Mouse (Mus musculus): ENCODE measurements around the gene Brd1. TPM values are rescaled to one million over a fixed set of nuclear protein-coding genes. Genes with fewer than 3 reads are reported as not detected.

Brd1 gene
- total and polyA plus RNA-seq, 2 experiments from 2014 or later = 9.9 to 36.8 TPM

GRCm38 (mm10) chr15:88665846-88666245, 68.2 kb downstream of the Brd1 start:
- TF ChIP-seq EP300 (IDR thresholded peaks at IDR 0.05; ENCODE audit: low read depth) (no peak), CTCF (IDR thresholded peaks at IDR 0.05; ENCODE audit: low read depth) (no peak)
- DNase-seq (ENCODE audit: low spot score) (no peak), ATAC-seq (ENCODE audit: insufficient read depth, low read depth) (no peak)
- no peak overlapping the region for H3K27ac ChIP-seq (ENCODE audit: low read depth)
- H3K27me3 ChIP-seq (ENCODE audit: control insufficient read depth, insufficient read depth, low read length) = peaks cover 11% of the 10 kb centered on the region; the same call in 1 of the 2 replicates
- H3K4me1 ChIP-seq (ENCODE audit: control insufficient read depth, insufficient read depth) = no peaks in the 10 kb centered on the region
- no peaks in the 10 kb centered on the region for H3K36me3 ChIP-seq (replicated peaks; ENCODE audit: control insufficient read depth, insufficient read depth, low read length)
- no peak overlapping the region for H3K9ac ChIP-seq (replicated peaks; ENCODE audit: low read depth, low read length)
- H3K4me2 ChIP-seq (ENCODE audit: low read depth, low read length) = no peak overlapping the region
- no peaks in the 10 kb centered on the region for H3K9me3 ChIP-seq (replicated peaks; ENCODE audit: control insufficient read depth, low read length)
- WGBS = 76% methylated on average over 4 of the region's 4 CpGs
- H3K4me3 ChIP-seq (ENCODE audit: low read depth, low read length) = no peak overlapping the region

GRCm38 (mm10) chr15:88663041-88663440, 71.0 kb downstream of the Brd1 start:
- WGBS = 33% methylated on average over 11 of the region's 11 CpGs
- Histone ChIP-seq H3K4me1 (ENCODE audit: control insufficient read depth, insufficient read depth) (no peaks in the 10 kb centered on the region), H3K27me3 (ENCODE audit: control insufficient read depth, insufficient read depth, low read length) (peaks cover 11% of the 10 kb centered on the region; the same call in 1 of the 2 replicates), H3K4me3 (ENCODE audit: low read depth, low read length) (no peak overlapping the region), H3K9ac (replicated peaks; ENCODE audit: low read depth, low read length) (no peak overlapping the region), H3K27ac (ENCODE audit: low read depth) (no peak overlapping the region), H3K9me3 (replicated peaks; ENCODE audit: control insufficient read depth, low read length) (no peaks in the 10 kb centered on the region), H3K36me3 (replicated peaks; ENCODE audit: control insufficient read depth, insufficient read depth, low read length) (no peaks in the 10 kb centered on the region), H3K4me2 (ENCODE audit: low read depth, low read length) (no peak overlapping the region)
- TF ChIP-seq CTCF (IDR thresholded peaks at IDR 0.05; ENCODE audit: low read depth) (no peak), EP300 (IDR thresholded peaks at IDR 0.05; ENCODE audit: low read depth) (no peak)
- no peak for DNase-seq (ENCODE audit: low spot score)
- no peak for ATAC-seq (ENCODE audit: insufficient read depth, low read depth)

GRCm38 (mm10) chr15:88662111-88662850, 71.8 kb downstream of the Brd1 start:
- Histone ChIP-seq H3K4me2 (ENCODE audit: low read depth, low read length) (peak overlapping the region; percentile 46), H3K27ac (ENCODE audit: low read depth) (no peak overlapping the region), H3K9me3 (replicated peaks; ENCODE audit: control insufficient read depth, low read length) (no peaks in the 10 kb centered on the region), H3K4me3 (ENCODE audit: low read depth, low read length) (0 out of 2 replicates have a peak overlapping the region, but pooled peaks have one; percentile 18), H3K4me1 (ENCODE audit: control insufficient read depth, insufficient read depth) (no peaks in the 10 kb centered on the region), H3K9ac (replicated peaks; ENCODE audit: low read depth, low read length) (no peak overlapping the region), H3K36me3 (replicated peaks; ENCODE audit: control insufficient read depth, insufficient read depth, low read length) (no peaks in the 10 kb centered on the region), H3K27me3 (ENCODE audit: control insufficient read depth, insufficient read depth, low read length) (peaks cover 11% of the 10 kb centered on the region; the same call in 1 of the 2 replicates)
- TF ChIP-seq CTCF (IDR thresholded peaks at IDR 0.05; ENCODE audit: low read depth) = peak; percentile 63
- no peak for TF ChIP-seq EP300 (IDR thresholded peaks at IDR 0.05; ENCODE audit: low read depth)
- no peak for ATAC-seq (ENCODE audit: insufficient read depth, low read depth)
- DNase-seq (ENCODE audit: low spot score) = no peak
- 8% methylated on average over 22 of the region's 22 CpGs for WGBS

- Histone ChIP-seq H3K4me2 (ENCODE audit: low read depth, low read length) (peak overlapping the region; percentile 46), H3K9me3 (replicated peaks; ENCODE audit: control insufficient read depth, low read length) (no peaks in the 10 kb centered on the region), H3K4me1 (ENCODE audit: control insufficient read depth, insufficient read depth) (no peaks in the 10 kb centered on the region), H3K4me3 (ENCODE audit: low read depth, low read length) (no peak overlapping the region), H3K9ac (replicated peaks; ENCODE audit: low read depth, low read length) (no peak overlapping the region), H3K36me3 (replicated peaks; ENCODE audit: control insufficient read depth, insufficient read depth, low read length) (no peaks in the 10 kb centered on the region), H3K27ac (ENCODE audit: low read depth) (no peak overlapping the region), H3K27me3 (ENCODE audit: control insufficient read depth, insufficient read depth, low read length) (peaks cover 11% of the 10 kb centered on the region; the same call in 1 of the 2 replicates)
- ATAC-seq (ENCODE audit: insufficient read depth, low read depth) (no peak), DNase-seq (ENCODE audit: low spot score) (no peak)
- WGBS = 45% methylated on average over 3 of the region's 3 CpGs
- TF ChIP-seq EP300 (IDR thresholded peaks at IDR 0.05; ENCODE audit: low read depth) = no peak
- no peak for TF ChIP-seq CTCF (IDR thresholded peaks at IDR 0.05; ENCODE audit: low read depth)
Measured at GRCm38 (mm10) chr15:88661654-88662053, 72.4 kb downstream of the Brd1 start.

DNA sequence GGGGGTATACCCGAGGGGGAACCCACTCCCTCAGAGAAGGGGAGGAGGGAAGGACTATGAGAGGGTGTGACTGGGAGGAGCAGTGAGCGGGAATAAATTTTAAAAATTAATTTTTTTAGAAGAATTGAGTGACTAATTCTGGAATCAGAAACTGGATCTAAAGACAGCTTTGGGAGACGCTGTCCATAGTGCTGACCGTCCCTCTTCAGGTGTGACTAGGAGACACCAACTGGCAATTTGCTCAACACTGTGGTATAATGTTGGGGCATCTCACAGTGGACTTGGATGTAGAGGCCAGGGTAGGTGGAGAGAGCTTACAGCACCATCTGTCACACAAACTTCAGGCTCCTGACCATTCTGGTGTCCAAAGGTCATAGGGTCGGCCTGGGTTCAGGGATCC, 82.0 kb downstream of the Brd1 start:
- Histone ChIP-seq H3K9me3 (replicated peaks; ENCODE audit: control insufficient read depth, low read length) (no peaks in the 10 kb centered on the region), H3K36me3 (replicated peaks; ENCODE audit: control insufficient read depth, insufficient read depth, low read length) (no peaks in the 10 kb centered on the region), H3K27me3 (ENCODE audit: control insufficient read depth, insufficient read depth, low read length) (peaks cover 7% of the 10 kb centered on the region; the same call in 1 of the 2 replicates), H3K27ac (ENCODE audit: low read depth) (no peak overlapping the region), H3K4me3 (ENCODE audit: low read depth, low read length) (no peak overlapping the region), H3K9ac (replicated peaks; ENCODE audit: low read depth, low read length) (no peak overlapping the region), H3K4me1 (ENCODE audit: control insufficient read depth, insufficient read depth) (no peaks in the 10 kb centered on the region), H3K4me2 (ENCODE audit: low read depth, low read length) (no peak overlapping the region)
- ATAC-seq (ENCODE audit: insufficient read depth, low read depth) = no peak
- no peak for DNase-seq (ENCODE audit: low spot score)
- 48% methylated on average over 5 of the region's 5 CpGs for WGBS
- TF ChIP-seq CTCF (IDR thresholded peaks at IDR 0.05; ENCODE audit: low read depth) (no peak), EP300 (IDR thresholded peaks at IDR 0.05; ENCODE audit: low read depth) (no peak)

All from heart, postnatal 0 days (tissue).